Mouse (Mus musculus): ENCODE measurements around the gene Mycbpap.

Mycbpap gene

GRCm38 (mm10) chr11:94533171-94533570 is 11.6 kb upstream of the Mycbpap start:
- 59% methylated on average over 8 of the region's 8 CpGs for WGBS

- 44% methylated on average over 3 of the region's 3 CpGs for WGBS
Measured at GRCm38 (mm10) chr11:94528879-94529278, 7.3 kb upstream of the Mycbpap start.

GRCm38 (mm10) chr11:94526171-94526879 is 4.8 kb upstream of the Mycbpap start:
- WGBS: 59% methylated on average over 9 of the region's 9 CpGs

- WGBS: 38% methylated on average over 9 of the region's 9 CpGs
Measured at GRCm38 (mm10) chr11:94513452-94513851, 8.1 kb downstream of the Mycbpap start.

DNA sequence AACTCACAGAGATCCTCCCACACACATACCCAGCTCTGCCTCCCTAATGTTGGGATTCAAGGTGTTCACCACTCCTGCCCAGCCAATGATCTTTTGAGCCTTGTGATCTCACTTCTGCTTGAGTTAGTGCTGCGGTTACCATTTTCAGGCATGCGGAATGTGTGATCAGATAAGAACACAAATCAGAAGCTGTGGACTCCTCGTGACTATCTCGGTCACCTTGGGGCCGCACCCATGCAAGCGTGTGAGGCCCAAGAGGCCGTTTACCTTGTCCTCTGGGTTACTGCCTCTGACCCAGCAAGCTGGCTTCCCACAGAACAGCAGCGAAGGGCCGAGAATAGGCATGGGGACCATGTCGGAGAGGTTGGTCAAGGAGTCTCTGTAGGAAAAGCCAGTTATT is 12.6 kb downstream of the Mycbpap start:
- 93% methylated on average over 10 of the region's 10 CpGs for WGBS

DNA sequence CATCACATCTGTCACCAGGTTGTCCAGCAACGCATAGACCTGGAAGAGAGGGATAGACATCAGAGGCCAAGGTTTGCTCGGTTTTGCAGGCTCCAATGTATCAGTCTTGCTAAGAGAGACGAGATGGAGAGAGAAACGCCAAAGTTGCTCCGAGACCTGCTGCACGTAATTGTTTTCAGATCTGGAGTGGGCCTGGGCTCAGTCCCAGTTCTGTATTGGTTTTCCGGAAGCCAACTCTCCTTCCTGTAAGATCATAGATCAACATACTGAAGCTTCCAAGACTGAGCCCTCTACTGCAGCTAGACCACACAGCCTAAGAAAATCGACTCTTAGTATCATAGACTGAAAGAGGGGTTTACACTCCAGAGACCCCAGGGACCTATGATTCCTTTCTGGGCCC is 20.1 kb downstream of the Mycbpap start:
- WGBS: 90% methylated on average over 8 of the region's 8 CpGs

- 69% methylated on average over 8 of the region's 8 CpGs for WGBS
Measured at GRCm38 (mm10) chr11:94500362-94500761, 21.2 kb downstream of the Mycbpap start.

DNA sequence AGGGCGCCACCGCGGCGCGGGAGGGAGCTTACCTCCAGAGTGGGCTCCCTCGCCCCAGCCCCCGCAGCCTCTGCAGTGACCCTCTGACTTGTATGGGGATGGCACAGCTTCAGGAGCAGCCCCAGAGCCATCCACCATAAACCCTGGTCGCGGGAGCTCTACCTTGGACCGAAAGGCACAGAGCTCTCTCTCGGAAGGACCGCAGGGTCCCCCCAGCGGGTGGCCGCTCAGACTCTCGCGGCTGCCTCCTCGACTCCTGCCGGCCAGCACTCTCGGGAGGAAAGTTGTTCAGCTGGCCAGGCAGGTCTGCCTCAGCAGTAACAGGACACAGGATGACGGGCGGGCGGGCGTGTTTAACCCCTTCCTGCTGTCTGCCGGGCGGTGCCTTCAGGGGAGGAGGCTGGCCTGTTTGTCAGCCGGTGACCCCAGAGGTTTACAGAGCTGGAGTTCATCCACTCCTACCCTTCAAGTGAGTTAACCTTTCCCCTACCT is 21.8 kb downstream of the Mycbpap start, which contains the start of gene Epn3:
Gene Epn3, minus strand, starts transcription at position 314 of the 492 bp plus-strand sequence.
- 5% methylated on average over 26 of the region's 26 CpGs for WGBS

DNA sequence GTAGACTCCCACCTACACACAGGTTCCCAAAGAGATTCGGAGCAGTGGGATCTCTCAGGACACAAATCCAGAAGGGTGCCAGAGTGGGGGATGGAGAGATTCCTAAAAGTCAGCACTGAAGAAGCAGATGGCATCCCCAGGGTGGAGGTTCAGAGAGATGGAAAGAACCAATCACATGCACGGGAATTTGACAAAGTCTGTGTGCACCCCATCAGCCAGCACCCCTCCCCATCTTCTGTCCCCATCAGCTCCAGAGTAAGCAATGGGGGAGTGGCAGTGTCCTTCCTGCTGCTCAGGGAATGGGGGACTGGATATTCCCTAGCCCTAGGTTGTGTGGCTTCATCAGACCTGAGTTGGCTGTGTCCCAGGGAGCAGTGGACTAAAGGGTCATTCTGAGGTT is 22.5 kb downstream of the Mycbpap start:
- WGBS: 2% methylated on average over 2 of the region's 2 CpGs

GRCm38 (mm10) chr11:94498093-94498996 is 23.2 kb downstream of the Mycbpap start:
- 30% methylated on average over 19 of the region's 19 CpGs for WGBS

- 92% methylated on average over 3 of the region's 3 CpGs for WGBS
Measured at GRCm38 (mm10) chr11:94495415-94495814, 26.1 kb downstream of the Mycbpap start.

DNA sequence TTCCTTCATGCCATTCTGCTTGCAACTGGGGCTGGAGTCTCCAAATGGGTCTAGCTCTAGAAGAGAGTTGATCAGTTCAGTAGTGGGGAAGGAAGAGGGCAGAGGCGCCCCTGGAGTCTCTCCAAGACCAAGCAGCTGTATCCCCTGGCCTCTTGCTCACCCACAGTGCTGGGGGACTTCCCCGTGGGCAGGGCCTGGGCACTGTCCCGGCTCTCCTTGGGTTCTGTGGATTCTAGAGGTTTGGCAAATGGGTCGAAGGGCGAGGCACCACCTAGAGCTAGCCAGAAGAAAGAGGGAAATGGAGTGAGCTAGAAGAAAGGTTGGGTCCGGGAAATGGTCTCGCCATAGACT is 29.8 kb downstream of the Mycbpap start:
- 77% methylated on average over 7 of the region's 7 CpGs for WGBS

DNA sequence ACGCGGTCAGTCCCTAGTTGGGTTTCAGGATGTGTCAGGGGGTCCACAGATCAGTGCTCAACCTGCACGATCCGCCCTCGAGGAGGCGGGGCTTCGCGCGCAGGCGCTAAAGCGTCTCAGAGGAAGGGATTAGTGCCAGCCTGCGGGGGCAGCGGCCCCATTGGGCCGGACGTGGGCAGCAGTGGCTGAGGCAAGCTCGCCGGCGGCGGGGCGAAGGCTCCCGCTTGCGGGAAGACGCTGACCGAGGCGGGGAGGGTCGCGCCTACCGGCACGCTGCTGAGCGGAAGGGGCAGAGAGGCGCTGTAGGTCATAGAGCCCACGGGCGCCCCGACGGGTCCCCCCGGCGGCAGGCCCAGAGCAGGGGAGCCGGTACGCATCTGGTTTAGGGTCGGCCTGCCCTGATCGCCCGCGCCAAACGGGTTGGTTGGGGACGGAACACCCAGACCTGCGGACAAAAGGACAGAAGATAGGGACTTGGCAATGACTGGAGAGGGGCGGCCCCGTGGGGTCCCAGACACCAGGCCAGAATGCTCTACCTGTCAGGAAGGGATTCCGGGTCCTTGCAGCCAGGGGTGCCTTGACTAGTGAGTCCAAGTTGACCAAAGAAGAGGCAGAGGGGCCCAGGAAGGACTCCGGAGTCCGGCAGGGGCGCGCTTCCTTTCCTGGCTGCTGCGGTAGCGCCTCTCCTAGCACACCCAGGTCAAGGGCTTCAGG is 30.4 kb downstream of the Mycbpap start:
- 13% methylated on average over 55 of the region's 55 CpGs for WGBS

DNA sequence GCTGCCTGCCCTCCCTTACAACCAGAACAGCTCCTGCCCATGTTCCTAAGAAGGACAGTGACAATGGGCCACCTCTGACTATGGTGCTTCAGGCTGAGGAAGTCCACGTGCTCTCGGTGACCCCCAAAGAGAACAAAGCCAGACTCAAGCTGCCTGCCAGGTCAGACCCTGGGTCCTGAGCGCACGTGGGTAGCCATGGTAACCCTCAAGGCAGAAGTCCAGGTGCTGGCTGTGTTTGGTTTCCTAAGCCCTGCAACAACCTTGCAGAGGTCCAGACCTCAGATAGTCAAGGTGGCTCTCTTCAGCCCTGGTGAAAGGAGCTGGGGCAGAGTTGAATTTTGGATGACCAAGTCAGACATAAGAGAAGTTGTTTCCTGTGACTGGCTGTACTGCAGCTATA is 31.8 kb downstream of the Mycbpap start:
- WGBS: 39% methylated on average over 4 of the region's 4 CpGs

- 91% methylated on average over 11 of the region's 11 CpGs for WGBS
Measured at GRCm38 (mm10) chr11:94488767-94489533, 32.6 kb downstream of the Mycbpap start.

- WGBS: under 1% methylated on average over 24 of the region's 24 CpGs
Measured at GRCm38 (mm10) chr11:94486001-94486400, 35.5 kb downstream of the Mycbpap start, which contains the start of gene Spata20. Gene Spata20, minus strand, starts transcription at chr11:94486179.

GRCm38 (mm10) chr11:94485223-94485622 is 36.3 kb downstream of the Mycbpap start:
- WGBS: 86% methylated on average over 5 of the region's 5 CpGs

DNA sequence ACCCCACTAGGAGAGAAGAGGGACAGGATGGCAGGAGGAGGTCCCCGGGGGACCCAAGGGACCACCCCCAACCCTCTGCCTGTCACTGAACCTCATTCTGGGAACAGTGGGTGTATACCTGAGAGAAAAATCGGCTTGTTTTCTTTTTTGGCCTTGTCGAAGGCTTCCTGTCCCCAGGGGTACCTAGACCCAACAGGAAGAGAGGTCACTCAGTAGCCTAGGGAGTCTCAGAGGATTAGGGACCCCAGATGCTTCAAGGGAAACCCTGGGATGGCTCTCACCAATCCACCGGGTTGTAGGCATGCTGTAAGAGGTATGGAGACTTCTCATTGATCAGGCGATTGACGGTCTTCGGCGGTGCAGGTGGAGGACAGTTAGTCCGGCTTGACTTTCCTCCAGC is 36.9 kb downstream of the Mycbpap start:
- WGBS: 88% methylated on average over 9 of the region's 9 CpGs

- 77% methylated on average over 14 of the region's 14 CpGs for WGBS
Measured at GRCm38 (mm10) chr11:94483921-94484320, 37.6 kb downstream of the Mycbpap start.

GRCm38 (mm10) chr11:94483436-94483835 is 38.1 kb downstream of the Mycbpap start:
- WGBS: 78% methylated on average over 11 of the region's 11 CpGs

DNA sequence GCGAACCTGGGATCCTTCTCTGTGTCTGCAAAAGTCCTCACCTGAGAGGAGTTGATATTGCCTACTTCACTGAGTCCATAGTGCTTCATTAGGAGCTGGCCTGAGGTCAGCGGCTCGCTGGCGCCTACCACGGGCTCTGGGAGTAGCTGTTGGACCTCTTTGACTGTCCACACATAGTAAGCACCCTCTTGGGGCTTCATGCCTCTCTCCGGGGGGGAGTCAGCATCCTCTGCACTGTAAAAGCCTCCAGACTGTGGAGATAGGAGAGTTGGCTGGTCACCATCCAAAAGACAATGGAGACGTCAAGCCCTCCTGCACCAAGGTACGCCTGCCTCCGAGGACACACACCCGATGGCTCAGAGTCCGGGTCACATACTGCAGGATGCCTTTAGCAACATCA is 38.8 kb downstream of the Mycbpap start:
- 95% methylated on average over 11 of the region's 11 CpGs for WGBS

All from cerebral cortex, adult 2 months (tissue).